Comparison of ENCODE assay signal across 35 mouse cellular contexts in the genomic region with DNA sequence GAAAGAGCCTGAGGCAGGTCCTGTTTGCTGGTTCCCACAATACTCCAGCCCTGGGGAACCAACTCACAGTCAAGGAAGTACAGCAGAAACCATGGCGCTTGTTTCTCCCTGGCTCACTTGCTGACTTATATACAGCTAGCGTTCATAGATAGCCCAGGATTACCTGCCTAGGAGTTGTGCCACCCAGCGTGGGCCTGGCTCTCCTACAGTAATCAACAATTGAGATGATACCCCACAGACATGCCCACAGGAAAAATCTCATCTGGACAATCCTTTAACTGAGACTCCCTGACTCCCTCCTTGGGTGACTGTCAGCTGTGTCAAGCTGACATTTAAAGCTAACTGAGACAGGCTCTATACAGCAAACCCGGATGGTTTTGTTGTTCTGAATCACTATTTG.
"Had no signal": no experiment of that assay in that cellular context is flagged by ENCODE, and none has a peak within 500 bp of the region (broad histone marks: within the 10 kb centered on the region; RNA-seq: fewer than 3 reads in every experiment).

No protein-coding gene starts in this region.

- DNase-seq: heart, postnatal 10 days; heart, postnatal 14 days; heart, postnatal 36 days; heart, postnatal 4 days; kidney, adult 11 months; kidney, adult 18-20 months; kidney, adult 2 months; kidney, adult 8-10 months; kidney, adult 9 months; kidney, postnatal 10 days; kidney, postnatal 14 days; kidney, postnatal 25 days; kidney, postnatal 36 days; kidney, postnatal 4 days; layer of hippocampus, adult 9-11 months; layer of hippocampus, postnatal 36 days had no signal

- H3K4me2 ChIP-seq: heart, embryonic 11.5 days; heart, embryonic 12.5 days; heart, embryonic 13.5 days; heart, embryonic 15.5 days; hindbrain, embryonic 12.5 days; hindbrain, embryonic 13.5 days; hindbrain, embryonic 14.5 days; hindbrain, embryonic 15.5 days; intestine, embryonic 15.5 days; kidney, embryonic 15.5 days had no signal

- H3K9ac ChIP-seq: heart, embryonic 12.5 days; heart, embryonic 13.5 days; heart, embryonic 15.5 days; hindbrain, embryonic 12.5 days; hindbrain, embryonic 13.5 days; hindbrain, embryonic 14.5 days; hindbrain, embryonic 15.5 days; intestine, embryonic 15.5 days; kidney, embryonic 15.5 days had no signal

- H3K27me3 ChIP-seq: heart, embryonic 12.5 days; heart, embryonic 13.5 days; heart, embryonic 15.5 days; hindbrain, embryonic 12.5 days; hindbrain, embryonic 13.5 days; hindbrain, embryonic 15.5 days; intestine, embryonic 15.5 days; kidney, embryonic 15.5 days had no signal

- H3K4me1 ChIP-seq: hindbrain, embryonic 13.5 days; hindbrain, embryonic 15.5 days; intestine, embryonic 15.5 days; kidney, embryonic 15.5 days had no signal

- H3K4me3 ChIP-seq: heart, embryonic 10.5 days; heart, embryonic 12.5 days; heart, embryonic 13.5 days; heart, embryonic 15.5 days; hindbrain, embryonic 10.5 days; hindbrain, embryonic 12.5 days; hindbrain, embryonic 13.5 days; hindbrain, embryonic 15.5 days; intestine, embryonic 15.5 days; kidney, embryonic 15.5 days; layer of hippocampus, adult 2 months had no signal

- H3K36me3 ChIP-seq: heart, embryonic 10.5 days; heart, embryonic 12.5 days; heart, embryonic 13.5 days; heart, embryonic 15.5 days; hindbrain, embryonic 10.5 days; hindbrain, embryonic 12.5 days; hindbrain, embryonic 13.5 days; hindbrain, embryonic 15.5 days; intestine, embryonic 15.5 days; kidney, embryonic 15.5 days had no signal

- H3K9me3 ChIP-seq: heart, embryonic 10.5 days; heart, embryonic 12.5 days; heart, embryonic 13.5 days; heart, embryonic 15.5 days; hindbrain, embryonic 10.5 days; hindbrain, embryonic 12.5 days; hindbrain, embryonic 13.5 days; hindbrain, embryonic 15.5 days; intestine, embryonic 15.5 days; kidney, embryonic 15.5 days had no signal

- ATAC-seq: hindbrain, embryonic 16.5 days; hindbrain, postnatal 0 days; inflammation-experienced regulatory T-cells, adult 6 months; intestine, embryonic 15.5 days; intestine, embryonic 16.5 days; intestine, postnatal 0 days had no signal

- H3K27ac ChIP-seq: heart, embryonic 10.5 days; heart, embryonic 13.5 days; heart, embryonic 15.5 days; hindbrain, embryonic 10.5 days; hindbrain, embryonic 12.5 days; hindbrain, embryonic 13.5 days; hindbrain, embryonic 14.5 days; hindbrain, embryonic 15.5 days; hindbrain, postnatal 0 days; intestine, embryonic 15.5 days; kidney, embryonic 15.5 days; kidney, postnatal 0 days; layer of hippocampus, adult 2 months had no signal
